ENCODE assay signal across 35 mouse cellular contexts in the genomic region with DNA sequence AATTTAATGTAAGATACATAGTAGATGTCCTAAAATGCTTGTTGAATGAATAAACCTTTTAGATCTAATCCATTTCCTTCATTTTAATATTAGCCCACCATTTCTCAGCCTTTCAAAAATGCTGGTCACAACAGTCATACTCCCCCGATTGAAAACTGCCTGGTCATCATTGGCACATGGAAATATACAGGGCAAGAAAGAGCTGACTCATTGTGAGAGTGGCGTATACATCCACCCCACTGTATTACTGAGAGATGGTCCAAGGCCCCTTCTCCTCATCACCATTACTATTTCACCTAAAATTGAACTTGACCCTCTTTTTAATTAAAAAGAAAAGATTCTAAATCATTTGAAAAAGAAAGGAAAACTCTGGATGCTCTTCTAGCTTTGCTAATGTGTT. TPM values are rescaled to one million over a fixed set of nuclear protein-coding genes. Genes with fewer than 3 reads are reported as not detected.
DNase-seq lines count a peak whose midpoint lies in the region; ATAC-seq and TF ChIP-seq lines count a peak whose summit lies in the region.
"Had no signal": no experiment of that assay in that cellular context is flagged by ENCODE, and none has a peak within 500 bp of the region (broad histone marks: within the 10 kb centered on the region; RNA-seq: fewer than 3 reads in every experiment).

No protein-coding gene starts in this region.

- H3K36me3 ChIP-seq in liver, embryonic 12.5 days: no peaks in the 10 kb centered on the region
- H3K36me3 ChIP-seq in CH12.LX (replicated peaks in 1 of 2; ENCODE audit: control insufficient read depth in 1 of 2, insufficient read depth in 1 of 2, low read length in 1 of 2): no peaks in the 10 kb centered on the region
- H3K36me3 ChIP-seq: embryonic facial prominence, embryonic 13.5 days; heart, embryonic 13.5 days; hindbrain, embryonic 10.5 days; hindbrain, embryonic 15.5 days; kidney, embryonic 15.5 days; limb, embryonic 15.5 days had no signal

- no peak overlapping the region for H3K4me2 ChIP-seq in liver, embryonic 12.5 days
- peak overlapping the region; percentile 61 for H3K4me2 ChIP-seq in CH12.LX (ENCODE audit: insufficient read depth, low read depth, poor library complexity, severe bottlenecking)
- H3K4me2 ChIP-seq: embryonic facial prominence, embryonic 13.5 days; heart, embryonic 13.5 days; hindbrain, embryonic 15.5 days; kidney, embryonic 15.5 days; limb, embryonic 15.5 days; midbrain, embryonic 11.5 days had no signal

- DNase-seq in liver: no peak
- DNase-seq in CH12.LX (ENCODE audit: extremely low read depth): peak; percentile 17
- DNase-seq in R1 (ENCODE audit: low read depth, low spot score): peak; percentile 50
- no peak for DNase-seq in cerebellum, adult 11 months
- DNase-seq in urinary bladder, adult 2 months (ENCODE audit: low spot score): no peak
- DNase-seq: adrenal gland, postnatal 10 days; B cell, adult 2 months; cerebellum, adult 11-12 months; cerebellum, adult 9-11 months; heart, postnatal 14 days; kidney, adult 11 months; kidney, postnatal 25 days; layer of hippocampus, postnatal 36 days; left cerebral cortex, postnatal 4 days; liver, postnatal 0 days; spleen, adult 18-20 months; thymus, adult 2 months; thymus, postnatal 36 days had no signal

- 33% methylated on average over 2 of the region's 2 CpGs for WGBS in liver, embryonic 12.5 days (ENCODE audit: insufficient replicate concordance)

- no peaks in the 10 kb centered on the region for H3K79me2 ChIP-seq in CH12.LX (replicated peaks; ENCODE audit: control insufficient read depth, extremely low read depth, insufficient read depth, poor library complexity, severe bottlenecking)

- in situ Hi-C loops in CH12.LX (cut with MboI; ENCODE audit: low pct_ligation_motif_present, low pct_unique_long_range_greater_than_20kb, low sequenced_read_pairs): no loop called here

- H3K9me3 ChIP-seq in liver, embryonic 12.5 days (replicated peaks): no peaks in the 10 kb centered on the region
- H3K9me3 ChIP-seq in CH12.LX (replicated peaks; ENCODE audit: low read length): no peaks in the 10 kb centered on the region
- H3K9me3 ChIP-seq: embryonic facial prominence, embryonic 13.5 days; heart, embryonic 13.5 days; hindbrain, embryonic 10.5 days; hindbrain, embryonic 15.5 days; kidney, embryonic 15.5 days; limb, embryonic 15.5 days had no signal

- H3K4me1 ChIP-seq in liver, embryonic 12.5 days: no peaks in the 10 kb centered on the region
- H3K4me1 ChIP-seq in CH12.LX (ENCODE audit: control insufficient read depth in 1 of 2, insufficient read depth in 2 of 2): peaks cover 2 to 16% of the 10 kb centered on the region in 2 experiments; a peak in 2 of 4 replicates
- H3K4me1 ChIP-seq: hindbrain, embryonic 10.5 days; hindbrain, embryonic 15.5 days; kidney, embryonic 15.5 days had no signal

- no peaks in the 10 kb centered on the region for H3K27me3 ChIP-seq in liver, embryonic 12.5 days (replicated peaks)
- no peaks in the 10 kb centered on the region for H3K27me3 ChIP-seq in CH12.LX (replicated peaks)
- H3K27me3 ChIP-seq: embryonic facial prominence, embryonic 13.5 days; heart, embryonic 13.5 days; hindbrain, embryonic 15.5 days; kidney, embryonic 15.5 days; limb, embryonic 15.5 days had no signal

- no peak for TF ChIP-seq EP300 in CH12.LX (IDR thresholded peaks at IDR 0.05; ENCODE audit: low read length)

- no peak overlapping the region for H3K9ac ChIP-seq in liver, embryonic 12.5 days
- H3K9ac ChIP-seq in CH12.LX (ENCODE audit: insufficient read depth, low read depth): no peak overlapping the region
- H3K9ac ChIP-seq: embryonic facial prominence, embryonic 13.5 days; heart, embryonic 13.5 days; hindbrain, embryonic 15.5 days; kidney, embryonic 15.5 days; limb, embryonic 15.5 days; liver, postnatal 0 days had no signal

- peak; percentile 76 for ATAC-seq in liver, embryonic 12.5 days
- ATAC-seq in megakaryocyte progenitor cell, adult 5-6 weeks (replicated peaks; ENCODE audit: poor library complexity): peak; percentile 58
- ATAC-seq: forebrain, embryonic 16.5 days; inflammation-experienced regulatory T-cells, adult 6 months; liver, postnatal 0 days; lung, postnatal 0 days; midbrain, embryonic 16.5 days had no signal

- no peak overlapping the region for H3K4me3 ChIP-seq in liver, embryonic 12.5 days
- H3K4me3 ChIP-seq in CH12.LX (replicated peaks in 1 of 3; ENCODE audit: low read depth in 2 of 3, low read length in 2 of 3, poor library complexity in 1 of 3): no peak overlapping the region
- H3K4me3 ChIP-seq: embryonic facial prominence, embryonic 13.5 days; erythroblast, embryonic 14.5 days; heart, embryonic 13.5 days; hindbrain, embryonic 10.5 days; hindbrain, embryonic 15.5 days; kidney, embryonic 15.5 days; layer of hippocampus, adult 2 months; limb, embryonic 15.5 days had no signal

- dilution Hi-C loops in CH12.LX (cut with MboI; ENCODE audit: extremely low pct_ligation_motif_present, extremely low pct_unique_long_range_greater_than_20kb, low sequenced_read_pairs): no loop called here

- no peak for TF ChIP-seq POLR2A in CH12.LX (IDR thresholded peaks at IDR 0.05; ENCODE audit: low read depth, low read length)

- H3K27ac ChIP-seq in liver, embryonic 12.5 days: no peak overlapping the region
- H3K27ac ChIP-seq in CH12.LX (ENCODE audit: insufficient read depth, low read depth): no peak overlapping the region
- H3K27ac ChIP-seq: embryonic facial prominence, embryonic 13.5 days; heart, embryonic 13.5 days; hindbrain, embryonic 10.5 days; hindbrain, embryonic 15.5 days; kidney, embryonic 15.5 days; layer of hippocampus, adult 2 months; limb, embryonic 15.5 days; macrophage; stomach, postnatal 0 days had no signal

- no peak for TF ChIP-seq RAD21 in CH12.LX (IDR thresholded peaks at IDR 0.05; ENCODE audit: low read depth, low read length)

- TF ChIP-seq CTCF in CH12.LX (conservative IDR thresholded peaks at IDR 0.05 in 1 of 2, IDR thresholded peaks at IDR 0.05 in 1 of 2; ENCODE audit: low read depth in 2 of 2, low read length in 2 of 2): no peak

TF ChIP-seq in CH12.LX, 34 proteins besides CTCF, POLR2A, EP300 and RAD21:
- TF ChIP-seq NRF1 (IDR thresholded peaks at IDR 0.05; ENCODE audit: low read depth, low read length): no peak
- TF ChIP-seq CHD2 (IDR thresholded peaks at IDR 0.05; ENCODE audit: low read length): no peak
- peak; percentile 87 for TF ChIP-seq MAFK (IDR thresholded peaks at IDR 0.05; ENCODE audit: insufficient replicate concordance, low read length)

RNA-seq across cellular contexts. Expression of a gene that starts 26.2 kb away (rescaled TPM):
- polyA plus RNA-seq in liver, embryonic 12.5 days (2016; fragmentation: Nextera tagmentation; extraction: Ambion mirVana): 68.7 and 70.5 TPM in 2 replicates
- total RNA-seq in CH12.LX (2012; rRNA removed): 123 and 179 TPM in 2 replicates
- total RNA-seq in CH12.LX (2014; rRNA removed): 185 and 187 TPM in 2 replicates
- polyA plus RNA-seq in CH12.LX (2012; ENCODE audit: insufficient read length, low read depth): 220 and 223 TPM in 2 replicates
- 85.0 and 101 TPM in 2 replicates for total RNA-seq in megakaryocyte progenitor cell, adult 5-6 weeks (2015)
- 219 and 226 TPM in 2 replicates for total RNA-seq in megakaryocyte progenitor cell, adult 5-6 weeks (2017)
- polyA plus RNA-seq in urinary bladder, adult 2 months (2012; rRNA removed): 45.9 and 50.0 TPM in 2 replicates

Comparison
In these comparisons a context has a peak if more than half of its experiments do, and no peak if none do; other contexts are left out.
1. DNase-seq: peak in CH12.LX (single experiment) and R1 (single experiment); none in liver (single experiment), cerebellum, adult 11 months (single experiment) and urinary bladder, adult 2 months (single experiment).